Mouse (Mus musculus) MEL (cell line): ENCODE results near the gene Cdh22.

Source experiments
- CTCF ChIP-seq, 3 experiments: IDR thresholded peaks in 2 of 3; conservative IDR thresholded peaks in 1 of 3; 2 replicates each; pipeline ENCODE4 v1.5.1; 2011 to 2012; ENCODE audit warnings: low read length in 3 of 3, low read depth in 2 of 3, mild to moderate bottlenecking in 2 of 3, improper control_type of control experiment in 1 of 3, inconsistent platforms in 1 of 3, mixed read lengths in 1 of 3, moderate library complexity in 1 of 3; ENCODE audit not compliant: control insufficient read depth in 1 of 3, insufficient read depth in 1 of 3, poor library complexity in 1 of 3, severe bottlenecking in 1 of 3
- JUND ChIP-seq: IDR thresholded peaks from 2 replicates; pipeline ENCODE4 v1.6.1; 2011; ENCODE audit warnings: low read depth, mild to moderate bottlenecking, improper control_type of control experiment, low read length
- MAX ChIP-seq: IDR thresholded peaks from 2 replicates; pipeline ENCODE4 v1.6.1; 2011; ENCODE audit warnings: low read length, improper control_type of control experiment
- POLR2A ChIP-seq, 2 experiments: IDR thresholded peaks; 2 replicates each; pipeline ENCODE4 v1.6.1; 2011 to 2012; ENCODE audit warnings: low read length in 2 of 2, mild to moderate bottlenecking in 2 of 2, control low read depth in 1 of 2, improper control_type of control experiment in 1 of 2, low read depth in 1 of 2, moderate library complexity in 1 of 2; ENCODE audit not compliant: control insufficient read depth in 1 of 2, insufficient read depth in 1 of 2, poor library complexity in 1 of 2
- ZMIZ1 ChIP-seq: IDR thresholded peaks from 2 replicates; pipeline ENCODE4 v1.6.1; 2012; ENCODE audit warnings: low read depth, mild to moderate bottlenecking, inconsistent platforms, low read length, improper control_type of control experiment, moderate library complexity

DNA sequence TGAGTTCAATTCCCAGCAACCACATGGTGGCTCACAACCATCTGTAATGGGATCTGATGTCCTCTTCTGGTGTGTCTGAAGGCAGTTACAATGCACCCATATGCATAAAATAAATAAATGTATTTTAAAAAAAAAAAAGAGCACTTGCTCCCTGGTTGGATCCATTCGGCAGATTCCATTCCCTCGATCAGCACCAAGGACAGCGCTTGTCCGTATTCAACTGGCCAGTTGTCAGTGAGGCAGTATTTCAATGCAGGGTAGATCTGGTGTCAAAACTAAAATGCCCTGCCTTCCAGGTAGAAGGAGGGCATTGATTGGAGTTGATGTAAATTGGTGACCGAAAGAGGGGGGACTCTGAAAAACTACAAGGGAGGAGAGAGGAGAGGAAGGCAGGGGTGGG, 74.2 kb downstream of the Cdh22 start:
- TF ChIP-seq ZMIZ1, result no peak
- TF ChIP-seq JUND, result no peak
- TF ChIP-seq CTCF (IDR thresholded peaks at IDR 0.05 in 2 of 3, conservative IDR thresholded peaks at IDR 0.05 in 1 of 3; ENCODE audit: control insufficient read depth in 1 of 3, insufficient read depth in 1 of 3, low read depth in 2 of 3, low read length in 3 of 3, poor library complexity in 1 of 3, severe bottlenecking in 1 of 3), result no peak
- no peak for TF ChIP-seq POLR2A (IDR thresholded peaks at IDR 0.05; ENCODE audit: control insufficient read depth in 1 of 2, insufficient read depth in 1 of 2, low read depth in 1 of 2, low read length in 2 of 2, poor library complexity in 1 of 2)
- no peak for TF ChIP-seq MAX
